ENCODE assay signal across 17 mouse cellular contexts in genomic region chr14:77260107-77260506, GRCm38 (mm10).
DNase-seq lines count a peak whose midpoint lies in the region; TF ChIP-seq lines count a peak whose summit lies in the region.
"Had no signal": no experiment of that assay in that cellular context is flagged by ENCODE, and none has a peak within 500 bp of the region (broad histone marks: within the 10 kb centered on the region; RNA-seq: fewer than 3 reads in every experiment).

No protein-coding gene starts in this region.

- DNase-seq in heart, adult 18-20 months: peak; percentile 38 to 69
- DNase-seq in heart, postnatal 4 days: no peak
- no peak for DNase-seq in layer of hippocampus, adult 2 months (ENCODE audit: low spot score in 2 of 2)
- DNase-seq in layer of hippocampus, adult 9-11 months: no peak
- DNase-seq in gastrocnemius, adult 8-10 months (ENCODE audit: low spot score in 2 of 2): peak; percentile 38 to 54
- DNase-seq in lung, postnatal 10 days: no peak
- no peak for DNase-seq in frontal cortex, adult 2 months (ENCODE audit: extremely low spot score in 1 of 2, low spot score in 1 of 2)
- DNase-seq: layer of hippocampus, postnatal 36 days; lung, adult 18-20 months; midbrain, embryonic 14.5 days; thymus, postnatal 14 days had no signal

- no peak for TF ChIP-seq CTCF in layer of hippocampus, adult 2 months (conservative IDR thresholded peaks at IDR 0.05)

- H3K27ac ChIP-seq in layer of hippocampus, adult 2 months: 0 out of 2 replicates have a peak overlapping the region, but pooled peaks have one; percentile 1
- H3K27ac ChIP-seq: embryonic facial prominence, embryonic 12.5 days; forebrain, embryonic 15.5 days; heart, embryonic 15.5 days; hindbrain, embryonic 12.5 days; kidney, embryonic 15.5 days had no signal

- H3K4me3 ChIP-seq in layer of hippocampus, adult 2 months: no peak overlapping the region
- H3K4me3 ChIP-seq: embryonic facial prominence, embryonic 12.5 days; forebrain, embryonic 15.5 days; heart, embryonic 15.5 days; hindbrain, embryonic 12.5 days; kidney, embryonic 15.5 days; megakaryocyte, embryonic 14.5 days had no signal

Comparison
In these comparisons a context has a peak if more than half of its experiments do, and no peak if none do; other contexts are left out.
1. DNase-seq: peak in heart, adult 18-20 months (2 of 2) and gastrocnemius, adult 8-10 months (2 of 2); none in heart, postnatal 4 days (single experiment), layer of hippocampus, adult 2 months (0 of 2), layer of hippocampus, adult 9-11 months (single experiment), lung, postnatal 10 days (single experiment) and frontal cortex, adult 2 months (0 of 2).